Comparison of ENCODE assay signal across 28 mouse cellular contexts in the genomic region with DNA sequence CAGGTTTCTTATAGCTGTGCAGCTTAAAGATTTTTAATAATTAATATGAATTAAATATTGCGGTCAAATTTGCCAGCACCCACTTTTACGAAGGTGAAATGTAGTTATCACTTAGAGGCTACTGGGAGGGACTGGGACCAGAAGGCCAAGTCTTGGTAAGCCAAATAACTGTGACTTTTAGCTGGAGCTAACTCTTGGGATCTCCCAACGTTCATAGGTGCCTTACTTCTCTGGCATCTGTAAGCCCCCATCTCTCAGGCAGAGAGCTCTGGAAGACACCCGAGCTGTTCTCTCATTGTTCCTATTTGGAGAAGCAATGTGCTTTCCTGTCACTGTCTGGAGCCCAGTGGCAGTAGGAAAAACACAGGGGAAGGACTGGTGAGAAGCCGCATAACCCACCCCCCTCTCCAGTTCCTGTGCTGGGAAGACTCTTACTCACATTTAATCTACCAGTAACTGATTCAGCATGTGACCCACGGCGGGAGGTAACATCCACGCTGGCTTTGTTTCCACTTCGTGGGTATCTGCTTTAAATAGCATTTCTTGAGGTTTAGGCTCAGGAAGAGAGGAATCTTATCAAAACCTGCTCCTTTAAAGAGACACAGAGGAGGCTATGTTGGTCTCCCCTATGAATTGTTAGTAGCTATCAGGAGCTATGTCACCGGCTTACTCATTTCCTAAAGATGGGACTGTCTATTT. TPM values are rescaled to one million over a fixed set of nuclear protein-coding genes. Genes with fewer than 3 reads are reported as not detected.
DNase-seq lines count a peak whose midpoint lies in the region; ATAC-seq lines count a peak whose summit lies in the region.
"Had no signal": no experiment of that assay in that cellular context is flagged by ENCODE, and none has a peak within 500 bp of the region (broad histone marks: within the 10 kb centered on the region; RNA-seq: fewer than 3 reads in every experiment).

No protein-coding gene starts in this region.

- peak overlapping the region in 1 of 2 experiments; percentile 46; a peak in 1 of 4 replicates for H3K27ac ChIP-seq in heart, embryonic 14.5 days (replicated peaks in 1 of 2; ENCODE audit: control insufficient read depth in 1 of 2, insufficient read depth in 1 of 2, low read depth in 2 of 2, low read length in 2 of 2)
- no peak overlapping the region for H3K27ac ChIP-seq in midbrain, embryonic 10.5 days (replicated peaks)
- H3K27ac ChIP-seq in midbrain, embryonic 16.5 days (ENCODE audit: low read length) = no peak overlapping the region
- H3K27ac ChIP-seq: forebrain, embryonic 15.5 days; kidney, embryonic 15.5 days; left cerebral cortex, adult 2 months; liver, embryonic 14.5 days; lung, embryonic 15.5 days; midbrain, embryonic 12.5 days had no signal

- no peak overlapping the region for H3K4me2 ChIP-seq in heart, embryonic 14.5 days (ENCODE audit: low read length)
- H3K4me2 ChIP-seq in midbrain, embryonic 16.5 days (ENCODE audit: low read length) = no peak overlapping the region
- H3K4me2 ChIP-seq: forebrain, embryonic 15.5 days; kidney, embryonic 15.5 days; lung, embryonic 15.5 days; midbrain, embryonic 12.5 days had no signal

- H3K4me3 ChIP-seq in heart, embryonic 14.5 days (ENCODE audit: control insufficient read depth in 1 of 2, insufficient read depth in 1 of 2, low read depth in 1 of 2, low read length in 2 of 2) = no peak overlapping the region
- no peak overlapping the region for H3K4me3 ChIP-seq in midbrain, embryonic 10.5 days
- H3K4me3 ChIP-seq in midbrain, embryonic 16.5 days (ENCODE audit: low read depth, low read length) = no peak overlapping the region
- H3K4me3 ChIP-seq: forebrain, embryonic 15.5 days; kidney, embryonic 15.5 days; left cerebral cortex, adult 2 months; lung, embryonic 15.5 days; midbrain, embryonic 12.5 days had no signal

- 32% methylated on average over 10 of the region's 10 CpGs for WGBS in heart, embryonic 14.5 days
- WGBS in midbrain, embryonic 10.5 days = 69% methylated on average over 10 of the region's 10 CpGs
- 68% methylated on average over 10 of the region's 10 CpGs for WGBS in midbrain, embryonic 16.5 days

- peak; percentile 20; the same call in 1 of the 2 replicates for ATAC-seq in heart, embryonic 14.5 days (ENCODE audit: insufficient number of reproducible peaks, insufficient read depth, low FRiP score, low read depth)
- ATAC-seq in midbrain, embryonic 16.5 days = no peak
- ATAC-seq: CD4-positive, CD25-positive, alpha-beta regulatory T cell, adult 4 months; forebrain, embryonic 15.5 days had no signal

- H3K36me3 ChIP-seq in heart, embryonic 14.5 days (ENCODE audit: control insufficient read depth, insufficient read depth, low read length) = no peaks in the 10 kb centered on the region
- H3K36me3 ChIP-seq in midbrain, embryonic 10.5 days = no peaks in the 10 kb centered on the region
- no peaks in the 10 kb centered on the region for H3K36me3 ChIP-seq in midbrain, embryonic 16.5 days (ENCODE audit: control insufficient read depth, insufficient read depth, low read length)
- H3K36me3 ChIP-seq: forebrain, embryonic 15.5 days; kidney, embryonic 15.5 days; lung, embryonic 15.5 days; midbrain, embryonic 12.5 days had no signal

- no peaks in the 10 kb centered on the region for H3K27me3 ChIP-seq in heart, embryonic 14.5 days (ENCODE audit: control insufficient read depth, insufficient read depth, low read length)
- H3K27me3 ChIP-seq in midbrain, embryonic 10.5 days (ENCODE audit: low read depth, poor library complexity, severe bottlenecking) = no peaks in the 10 kb centered on the region
- no peaks in the 10 kb centered on the region for H3K27me3 ChIP-seq in midbrain, embryonic 16.5 days (ENCODE audit: control insufficient read depth, insufficient read depth, low read depth, low read length)
- H3K27me3 ChIP-seq: forebrain, embryonic 15.5 days; kidney, embryonic 15.5 days; lung, embryonic 15.5 days; midbrain, embryonic 12.5 days had no signal

- peaks cover 4 to 14% of the 10 kb centered on the region in 2 experiments; a peak in 3 of 4 replicates for H3K4me1 ChIP-seq in heart, embryonic 14.5 days (ENCODE audit: control insufficient read depth in 2 of 2, insufficient read depth in 2 of 2, low read length in 2 of 2)
- 0 out of 2 replicates have a peak, but pooled peaks cover 4% of the 10 kb centered on the region for H3K4me1 ChIP-seq in midbrain, embryonic 10.5 days
- no peaks in the 10 kb centered on the region for H3K4me1 ChIP-seq in midbrain, embryonic 16.5 days (ENCODE audit: control insufficient read depth, insufficient read depth, low read length)
- H3K4me1 ChIP-seq: forebrain, embryonic 15.5 days; midbrain, embryonic 12.5 days had no signal

- H3K9ac ChIP-seq in heart, embryonic 14.5 days (ENCODE audit: low read length) = peak overlapping the region; percentile 21; the same call in 1 of the 2 replicates
- no peak overlapping the region for H3K9ac ChIP-seq in midbrain, embryonic 16.5 days (ENCODE audit: low read depth, low read length)
- H3K9ac ChIP-seq: forebrain, embryonic 15.5 days; kidney, embryonic 15.5 days; liver, embryonic 14.5 days; lung, embryonic 15.5 days; midbrain, embryonic 12.5 days had no signal

- H3K9me3 ChIP-seq in heart, embryonic 14.5 days (ENCODE audit: control insufficient read depth, low read length) = no peaks in the 10 kb centered on the region
- H3K9me3 ChIP-seq in midbrain, embryonic 10.5 days (replicated peaks) = no peaks in the 10 kb centered on the region
- H3K9me3 ChIP-seq in midbrain, embryonic 16.5 days (replicated peaks; ENCODE audit: control insufficient read depth, low read length, poor library complexity, severe bottlenecking) = no peaks in the 10 kb centered on the region
- H3K9me3 ChIP-seq: forebrain, embryonic 15.5 days; kidney, embryonic 15.5 days; lung, embryonic 15.5 days; midbrain, embryonic 12.5 days had no signal

- DNase-seq in embryo, embryonic 10.5 days (ENCODE audit: low spot score) = peak; percentile 26
- no peak for DNase-seq in embryo, embryonic 10 days (ENCODE audit: low spot score)
- no peak for DNase-seq in heart, adult 8-10 months (ENCODE audit: low spot score)
- peak; percentile 28 for DNase-seq in midbrain, embryonic 10.5 days (ENCODE audit: low spot score)
- DNase-seq in fibroblast of lung, adult 2 months (ENCODE audit: low read depth) = peak; percentile 25
- no peak for DNase-seq in kidney, postnatal 36 days
- DNase-seq: adrenal gland, adult 2 months; cerebellum, adult 18-20 months; cerebellum, postnatal 14 days; gastrocnemius, postnatal 10 days; kidney, adult 11 months; kidney, postnatal 4 days; lung, postnatal 36 days; right cerebral cortex, postnatal 4 days; thymus, postnatal 25 days had no signal

RNA-seq across cellular contexts. Expression of a gene that starts 14.7 kb away (rescaled TPM):
- 1.5 and 1.8 TPM in 2 replicates for polyA plus RNA-seq in heart, embryonic 14.5 days (2014; fragmentation: Nextera tagmentation; extraction: Ambion mirVana)
- 1 to 10 TPM in 1 of 4 experiments, under 1 TPM in 3; 0.28 to 1.3 (median 0.42) TPM for total RNA-seq in heart, adult 8-10 months (2022)
- polyA plus RNA-seq in midbrain, embryonic 10.5 days (2016; fragmentation: Nextera tagmentation; extraction: Ambion mirVana) = 0.66 and 0.90 TPM in 2 replicates
- polyA plus RNA-seq in midbrain, embryonic 16.5 days (2015; fragmentation: Nextera tagmentation; extraction: Ambion mirVana) = 0.12 and 0.30 TPM in 2 replicates

RNA-seq across cellular contexts. Expression of a gene that starts 41.4 kb away (rescaled TPM):
- polyA plus RNA-seq in heart, embryonic 14.5 days (2014; fragmentation: Nextera tagmentation; extraction: Ambion mirVana) = 83.4 and 91.9 TPM in 2 replicates
- 10 to 100 TPM; 40.6 to 49.7 (median 45.1) TPM for total RNA-seq in heart, adult 8-10 months (2022)
- polyA plus RNA-seq in midbrain, embryonic 10.5 days (2016; fragmentation: Nextera tagmentation; extraction: Ambion mirVana) = 166 and 188 TPM in 2 replicates
- 89.7 and 90.9 TPM in 2 replicates for polyA plus RNA-seq in midbrain, embryonic 16.5 days (2015; fragmentation: Nextera tagmentation; extraction: Ambion mirVana)

RNA-seq across cellular contexts. Expression of a gene that starts 42.1 kb away (rescaled TPM):
- 903 and 907 TPM in 2 replicates for polyA plus RNA-seq in heart, embryonic 14.5 days (2014; fragmentation: Nextera tagmentation; extraction: Ambion mirVana)
- total RNA-seq in heart, adult 8-10 months (2022) = 1,000 to 10,000 TPM; 1,049 to 1,242 (median 1,155) TPM
- polyA plus RNA-seq in midbrain, embryonic 10.5 days (2016; fragmentation: Nextera tagmentation; extraction: Ambion mirVana) = 492 and 506 TPM in 2 replicates
- polyA plus RNA-seq in midbrain, embryonic 16.5 days (2015; fragmentation: Nextera tagmentation; extraction: Ambion mirVana) = 543 and 547 TPM in 2 replicates

RNA-seq across cellular contexts. Expression of a gene that starts 47.1 kb away (rescaled TPM):
- 0.26 and 0.41 TPM in 2 replicates for polyA plus RNA-seq in heart, embryonic 14.5 days (2014; fragmentation: Nextera tagmentation; extraction: Ambion mirVana)
- under 1 TPM in 3 of 4 experiments, not detected in 1; 0.27 to 0.62 (median 0.41) TPM for total RNA-seq in heart, adult 8-10 months (2022)
- not detected in 2 replicates for polyA plus RNA-seq in midbrain, embryonic 10.5 days (2016; fragmentation: Nextera tagmentation; extraction: Ambion mirVana)
- not detected in 2 replicates for polyA plus RNA-seq in midbrain, embryonic 16.5 days (2015; fragmentation: Nextera tagmentation; extraction: Ambion mirVana)
- total RNA-seq: adrenal gland, adult 2 months; left cerebral cortex, postnatal 36 days had no signal
- polyA plus RNA-seq: adrenal gland, adult 2 months; CD4-positive, CD25-positive, alpha-beta regulatory T cell, adult 4 months; hindbrain, embryonic 11.5 days; kidney, embryonic 15.5 days; midbrain, embryonic 12.5 days; neural tube, embryonic 14.5 days; stomach, embryonic 14.5 days had no signal

RNA-seq across cellular contexts. Expression of a gene that starts 47.1 kb away (rescaled TPM):
- not detected in 2 replicates for polyA plus RNA-seq in heart, embryonic 14.5 days (2014; fragmentation: Nextera tagmentation; extraction: Ambion mirVana)
- under 1 TPM in 3 of 4 experiments, not detected in 1; 0.25 to 0.44 (median 0.32) TPM for total RNA-seq in heart, adult 8-10 months (2022)
- polyA plus RNA-seq in midbrain, embryonic 10.5 days (2016; fragmentation: Nextera tagmentation; extraction: Ambion mirVana) = 0.11 TPM in 1 of 2 replicates, not detected in the other
- polyA plus RNA-seq in midbrain, embryonic 16.5 days (2015; fragmentation: Nextera tagmentation; extraction: Ambion mirVana) = 0.09 and 0.14 TPM in 2 replicates
- polyA plus RNA-seq: CD4-positive, CD25-positive, alpha-beta regulatory T cell, adult 4 months; kidney, embryonic 15.5 days; midbrain, embryonic 12.5 days had no signal

Comparison
In these comparisons a context has a peak if more than half of its experiments do, and no peak if none do; other contexts are left out.
1. DNase-seq: peak in embryo, embryonic 10.5 days (single experiment), midbrain, embryonic 10.5 days (single experiment) and fibroblast of lung, adult 2 months (single experiment); none in embryo, embryonic 10 days (single experiment), heart, adult 8-10 months (single experiment) and kidney, postnatal 36 days (0 of 2).